In genomic region chr4:34777677-34778527, GRCm38 (mm10) we compare ENCODE assay signal across 8 mouse cellular contexts. TPM values are rescaled to one million over a fixed set of nuclear protein-coding genes. Genes with fewer than 3 reads are reported as not detected.
DNase-seq lines count a peak whose midpoint lies in the region; ATAC-seq and TF ChIP-seq lines count a peak whose summit lies in the region.

Gene Smim8, minus strand, starts transcription at chr4:34778423.

- H3K27me3 ChIP-seq in G1E (ENCODE audit: insufficient read depth, low read length): no peaks in the 10 kb centered on the region
- no peaks in the 10 kb centered on the region for H3K27me3 ChIP-seq in forebrain, postnatal 0 days (ENCODE audit: insufficient read depth, low read length)
- H3K27me3 ChIP-seq in lung, embryonic 16.5 days (ENCODE audit: control insufficient read depth, insufficient read depth, low read depth, low read length): no peaks in the 10 kb centered on the region

- TF ChIP-seq CTCF in G1E (IDR thresholded peaks at IDR 0.05; ENCODE audit: low read depth, low read length): peak; percentile 35; the same call in 1 of the 2 replicates
- peak; percentile 93 for TF ChIP-seq CTCF in forebrain, postnatal 0 days (IDR thresholded peaks at IDR 0.05; ENCODE audit: low read depth)

- peak within 1 kb of the TSS; percentile 53 for H3K4me2 ChIP-seq in forebrain, postnatal 0 days (ENCODE audit: low read depth)
- peak within 1 kb of the TSS; percentile 78 for H3K4me2 ChIP-seq in lung, embryonic 16.5 days (ENCODE audit: low read depth, low read length)

- peak; percentile 73 for DNase-seq in G1E (ENCODE audit: low spot score)
- peak; percentile 89 to 95 for DNase-seq in cerebellum, adult 18-20 months
- DNase-seq in forebrain, postnatal 0 days: peak; percentile 95
- peak; percentile 77 for DNase-seq in layer of hippocampus, adult 9-10 months (ENCODE audit: low spot score)
- DNase-seq in ovary, postnatal 10 days (ENCODE audit: low spot score): peak; percentile 84
- DNase-seq in thymus, postnatal 10 days (ENCODE audit: low spot score in 2 of 2): peak; percentile 75 to 91

- peaks cover 8% of the 10 kb centered on the region for H3K36me3 ChIP-seq in G1E (replicated peaks)
- H3K36me3 ChIP-seq in forebrain, postnatal 0 days (ENCODE audit: insufficient read depth): no peaks in the 10 kb centered on the region
- no peaks in the 10 kb centered on the region for H3K36me3 ChIP-seq in lung, embryonic 16.5 days (ENCODE audit: control insufficient read depth, insufficient read depth, low read length)

- peak within 1 kb of the TSS; percentile 65 for H3K9ac ChIP-seq in forebrain, postnatal 0 days
- peak within 1 kb of the TSS; percentile 89 for H3K9ac ChIP-seq in lung, embryonic 16.5 days (ENCODE audit: low read length)

- H3K4me3 ChIP-seq in G1E (ENCODE audit: low read depth, low read length): peak within 1 kb of the TSS; percentile 74
- peak within 1 kb of the TSS; percentile 63 for H3K4me3 ChIP-seq in forebrain, postnatal 0 days (ENCODE audit: low read depth, low read length)
- peak within 1 kb of the TSS; percentile 77 for H3K4me3 ChIP-seq in lung, embryonic 16.5 days (ENCODE audit: low read length)

- WGBS in forebrain, postnatal 0 days: 5% methylated on average over 40 of the region's 40 CpGs
- WGBS in lung, embryonic 16.5 days: 5% methylated on average over 40 of the region's 40 CpGs

- no peaks in the 10 kb centered on the region for H3K9me3 ChIP-seq in G1E (replicated peaks)
- no peaks in the 10 kb centered on the region for H3K9me3 ChIP-seq in forebrain, postnatal 0 days (ENCODE audit: low read length)
- H3K9me3 ChIP-seq in lung, embryonic 16.5 days (ENCODE audit: control insufficient read depth, low read length): no peaks in the 10 kb centered on the region

- ATAC-seq in G1E (ENCODE audit: extremely low read depth, insufficient number of reproducible peaks, low FRiP score, poor library complexity, severe bottlenecking): peak; percentile 82
- peak; percentile 96 for ATAC-seq in forebrain, postnatal 0 days
- peak; percentile 98 for ATAC-seq in hematopoietic stem cell, adult 5-6 weeks (replicated peaks in 1 of 2; ENCODE audit: insufficient read depth in 1 of 2, low FRiP score in 2 of 2, low TSS enrichment in 1 of 2, low read depth in 1 of 2, poor library complexity in 2 of 2, severe bottlenecking in 2 of 2)
- peak; percentile 96 for ATAC-seq in lung, embryonic 16.5 days (ENCODE audit: low read depth)

- peak within 1 kb of the TSS; percentile 73 for H3K27ac ChIP-seq in forebrain, postnatal 0 days (ENCODE audit: low read depth, low read length)
- peak within 1 kb of the TSS; percentile 82 for H3K27ac ChIP-seq in lung, embryonic 16.5 days (ENCODE audit: low read length)

- H3K4me1 ChIP-seq in G1E (ENCODE audit: insufficient read depth, low read depth, low read length): peaks cover 37% of the 10 kb centered on the region
- no peaks in the 10 kb centered on the region for H3K4me1 ChIP-seq in forebrain, postnatal 0 days (ENCODE audit: insufficient read depth)
- 0 out of 2 replicates have a peak, but pooled peaks cover 5% of the 10 kb centered on the region for H3K4me1 ChIP-seq in lung, embryonic 16.5 days (replicated peaks; ENCODE audit: control insufficient read depth, insufficient read depth, low read length)

RNA-seq across cellular contexts. Expression of gene Smim8, which starts in this region (rescaled TPM):
- total RNA-seq in G1E (2014; fragmentation: Nextera tagmentation) (41.4 and 43.7 TPM in 2 replicates), G1E (2017) (66.0 and 92.9 TPM in 2 replicates)
- 17.0 and 27.0 TPM in 2 replicates for polyA plus RNA-seq in G1E (2012)
- 28.0 and 30.7 TPM in 2 replicates for total RNA-seq in forebrain, postnatal 0 days (2014; rRNA removed)
- 54.9 and 66.4 TPM in 2 replicates for polyA plus RNA-seq in forebrain, postnatal 0 days (2015; fragmentation: Nextera tagmentation; extraction: Ambion mirVana)
- 22.5 and 49.1 TPM in 2 replicates for total RNA-seq in hematopoietic stem cell, adult 5-6 weeks (2017)
- polyA plus RNA-seq in lung, embryonic 16.5 days (2015; fragmentation: Nextera tagmentation; extraction: Ambion mirVana): 46.8 and 49.5 TPM in 2 replicates

Comparison
In these comparisons a context has a peak if more than half of its experiments do, and no peak if none do; other contexts are left out.
1. Peak in every context shown above with its lines: DNase-seq, ATAC-seq, H3K4me3 ChIP-seq and H3K27ac ChIP-seq.